Mouse (Mus musculus): ENCODE measurements around the gene Prss57. TPM values are rescaled to one million over a fixed set of nuclear protein-coding genes. Genes with fewer than 3 reads are reported as not detected.
A peak's percentile ranks its signal among the peaks of the same experiment; 100 is the strongest.

Gene Prss57
- polyA plus RNA-seq, 1 experiment from 2014 or later, result not detected

DNA sequence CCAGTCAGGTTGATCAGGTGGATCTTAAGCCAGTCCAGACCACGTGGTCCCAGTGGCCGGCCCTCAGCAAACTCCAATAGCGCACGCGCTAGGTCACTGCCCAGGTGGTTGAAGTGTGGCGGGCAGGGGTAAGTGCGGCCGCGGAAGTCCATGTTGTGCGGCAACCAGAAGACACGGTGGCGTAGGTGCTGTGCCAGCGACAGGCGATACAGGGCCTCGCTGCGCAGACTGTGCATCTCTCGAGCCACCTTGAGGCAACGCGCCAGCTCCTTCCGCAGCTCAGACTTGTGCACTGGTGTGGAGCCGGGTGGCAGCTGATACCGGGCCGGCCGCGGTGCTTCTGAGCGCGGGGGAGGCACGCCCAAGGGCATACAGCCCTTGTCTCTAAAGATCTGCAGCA lies 51.5 kb downstream of the Prss57 start:
- peaks cover 49% of the 10 kb centered on the region for H3K9me3 ChIP-seq
- no peak for DNase-seq (ENCODE audit: low spot score)
- no peak overlapping the region for H3K27ac ChIP-seq
- H3K27me3 ChIP-seq (ENCODE audit: insufficient read depth, poor library complexity, severe bottlenecking), result peaks cover 30% of the 10 kb centered on the region
- peaks cover 18% of the 10 kb centered on the region for H3K4me1 ChIP-seq (replicated peaks)
- WGBS, result 97% methylated on average over 28 of the region's 28 CpGs
- no peak overlapping the region; the same call in 1 of the 2 replicates for H3K4me3 ChIP-seq
- H3K36me3 ChIP-seq, result peaks cover 99% of the 10 kb centered on the region

DNA sequence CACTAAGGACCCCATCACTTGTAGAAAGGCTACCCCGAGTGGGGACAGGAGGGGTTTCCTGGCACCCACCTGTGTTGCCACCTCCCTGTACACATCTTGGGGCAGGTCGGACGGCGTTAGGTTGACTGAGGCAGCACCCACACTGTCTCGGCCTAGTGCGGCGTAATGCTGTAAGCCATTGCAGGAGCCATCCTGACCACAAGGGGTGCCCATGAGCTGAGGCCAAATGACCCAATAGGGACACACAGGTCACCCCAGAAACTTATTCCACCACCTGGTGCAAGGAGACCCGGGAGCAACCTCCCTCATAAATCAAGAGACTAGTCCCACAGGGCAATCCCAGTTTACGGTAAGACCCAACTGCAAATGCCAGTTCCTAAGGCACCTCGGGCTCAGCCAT lies 52.5 kb downstream of the Prss57 start:
- peaks cover 99% of the 10 kb centered on the region for H3K36me3 ChIP-seq

GRCm38 (mm10) chr10:79736706-79737105 lies 54.1 kb downstream of the Prss57 start:
- H3K36me3 ChIP-seq, result peaks cover 96% of the 10 kb centered on the region
- no peak overlapping the region for H3K27ac ChIP-seq
- 86% methylated on average over 14 of the region's 14 CpGs for WGBS
- H3K4me3 ChIP-seq, result no peak overlapping the region
- H3K4me1 ChIP-seq (replicated peaks), result peaks cover 18% of the 10 kb centered on the region
- peaks cover 53% of the 10 kb centered on the region for H3K9me3 ChIP-seq
- DNase-seq (ENCODE audit: low spot score), result no peak
- peaks cover 31% of the 10 kb centered on the region for H3K27me3 ChIP-seq (ENCODE audit: insufficient read depth, poor library complexity, severe bottlenecking)

More for the DNA sequence above, 52.5 kb downstream of the Prss57 start:
- Histone ChIP-seq H3K4me3 (no peak overlapping the region), H3K27me3 (ENCODE audit: insufficient read depth, poor library complexity, severe bottlenecking) (peaks cover 31% of the 10 kb centered on the region), H3K4me1 (replicated peaks) (peaks cover 18% of the 10 kb centered on the region), H3K9me3 (peaks cover 49% of the 10 kb centered on the region), H3K27ac (no peak overlapping the region)
- 87% methylated on average over 10 of the region's 10 CpGs for WGBS
- no peak for DNase-seq (ENCODE audit: low spot score)

DNA sequence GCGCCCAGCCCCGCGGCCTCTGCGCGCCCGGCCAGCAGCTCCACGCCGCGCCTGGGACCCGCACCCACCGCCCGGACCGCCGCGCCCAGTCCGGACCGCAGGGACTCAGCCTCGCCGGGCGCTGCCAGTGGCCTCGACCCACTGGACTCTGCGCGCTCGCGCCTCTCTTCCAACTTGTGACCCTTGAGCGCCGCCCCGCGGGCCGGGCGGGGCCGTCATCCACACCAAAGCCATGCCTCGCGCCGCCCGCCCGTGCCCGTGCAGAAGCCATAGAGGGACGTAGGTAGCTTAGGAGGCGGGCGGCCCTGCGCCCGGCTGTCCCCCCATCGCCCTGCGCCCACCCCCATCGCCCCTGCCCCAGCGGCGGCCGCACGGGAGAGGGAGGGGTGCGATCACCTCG lies 55.4 kb downstream of the Prss57 start:
- H3K27ac ChIP-seq, result no peak overlapping the region
- H3K36me3 ChIP-seq, result peaks cover 83% of the 10 kb centered on the region
- H3K4me3 ChIP-seq, result peak overlapping the region; percentile 18; the same call in 1 of the 2 replicates
- H3K27me3 ChIP-seq (ENCODE audit: insufficient read depth, poor library complexity, severe bottlenecking), result peaks cover 31% of the 10 kb centered on the region
- H3K9me3 ChIP-seq, result peaks cover 47% of the 10 kb centered on the region
- H3K4me1 ChIP-seq (replicated peaks), result peaks cover 12% of the 10 kb centered on the region
- 37% methylated on average over 52 of the region's 52 CpGs for WGBS
- no peak for DNase-seq (ENCODE audit: low spot score)

GRCm38 (mm10) chr10:79733847-79734246 lies 56.9 kb downstream of the Prss57 start:
- DNase-seq (ENCODE audit: low spot score), result no peak
- H3K27ac ChIP-seq, result no peak overlapping the region
- H3K4me1 ChIP-seq (replicated peaks), result peaks cover 14% of the 10 kb centered on the region
- H3K27me3 ChIP-seq (ENCODE audit: insufficient read depth, poor library complexity, severe bottlenecking), result peaks cover 31% of the 10 kb centered on the region
- H3K4me3 ChIP-seq, result no peak overlapping the region
- H3K36me3 ChIP-seq, result peaks cover 68% of the 10 kb centered on the region
- peaks cover 32% of the 10 kb centered on the region; the same call in 1 of the 2 replicates for H3K9me3 ChIP-seq
- WGBS, result 95% methylated on average over 15 of the region's 15 CpGs

GRCm38 (mm10) chr10:79732500-79732899 lies 58.3 kb downstream of the Prss57 start:
- Histone ChIP-seq H3K9me3 (peaks cover 20% of the 10 kb centered on the region; the same call in 1 of the 2 replicates), H3K36me3 (peaks cover 54% of the 10 kb centered on the region), H3K4me1 (replicated peaks) (peaks cover 23% of the 10 kb centered on the region), H3K4me3 (no peak overlapping the region), H3K27me3 (ENCODE audit: insufficient read depth, poor library complexity, severe bottlenecking) (peaks cover 31% of the 10 kb centered on the region), H3K27ac (no peak overlapping the region)
- 94% methylated on average over 1 of the region's 1 CpGs for WGBS
- DNase-seq (ENCODE audit: low spot score), result peak; percentile 38

Other genes with a start within 250 kb of the Prss57 start
- gene Mier2, start 235.8 kb downstream of the Prss57 start, polyA plus RNA-seq (2016; fragmentation: Nextera tagmentation; extraction: Ambion mirVana), result 70.0 and 77.2 TPM in 2 replicates
- not detected in 2 replicates for gene Theg, start 203.6 kb downstream of the Prss57 start, polyA plus RNA-seq (2016; fragmentation: Nextera tagmentation; extraction: Ambion mirVana)
- gene C2cd4c, start 176.9 kb downstream of the Prss57 start, polyA plus RNA-seq (2016; fragmentation: Nextera tagmentation; extraction: Ambion mirVana), result 0.02 and 0.07 TPM in 2 replicates
- 20.5 and 22.6 TPM in 2 replicates for gene Shc2, start 153.0 kb downstream of the Prss57 start, polyA plus RNA-seq (2016; fragmentation: Nextera tagmentation; extraction: Ambion mirVana)
- not detected in 2 replicates for gene Odf3l2, start 145.2 kb downstream of the Prss57 start, polyA plus RNA-seq (2016; fragmentation: Nextera tagmentation; extraction: Ambion mirVana)
- 1.4 and 1.5 TPM in 2 replicates for gene Madcam1, start 126.4 kb downstream of the Prss57 start, polyA plus RNA-seq (2016; fragmentation: Nextera tagmentation; extraction: Ambion mirVana)
- gene Tpgs1, start 121.6 kb downstream of the Prss57 start, polyA plus RNA-seq (2016; fragmentation: Nextera tagmentation; extraction: Ambion mirVana), result 66.0 and 76.6 TPM in 2 replicates
- gene Cdc34, start 108.8 kb downstream of the Prss57 start, polyA plus RNA-seq (2016; fragmentation: Nextera tagmentation; extraction: Ambion mirVana), result 243 and 244 TPM in 2 replicates
- 0.75 and 1.2 TPM in 2 replicates for gene Gzmm, start 101.9 kb downstream of the Prss57 start, polyA plus RNA-seq (2016; fragmentation: Nextera tagmentation; extraction: Ambion mirVana)
- gene Bsg, start 86.5 kb downstream of the Prss57 start, polyA plus RNA-seq (2016; fragmentation: Nextera tagmentation; extraction: Ambion mirVana), result 657 and 686 TPM in 2 replicates
- gene Hcn2, start 74.3 kb downstream of the Prss57 start, polyA plus RNA-seq (2016; fragmentation: Nextera tagmentation; extraction: Ambion mirVana), result 0.08 and 0.11 TPM in 2 replicates
- 47.3 and 51.6 TPM in 2 replicates for gene Polrmt, start 44.4 kb downstream of the Prss57 start, polyA plus RNA-seq (2016; fragmentation: Nextera tagmentation; extraction: Ambion mirVana)
- 0.12 and 0.55 TPM in 2 replicates for gene Fgf22, start 35.9 kb downstream of the Prss57 start, polyA plus RNA-seq (2016; fragmentation: Nextera tagmentation; extraction: Ambion mirVana)
- gene Rnf126, start 24.0 kb downstream of the Prss57 start, polyA plus RNA-seq (2016; fragmentation: Nextera tagmentation; extraction: Ambion mirVana), result 124 and 136 TPM in 2 replicates
- 1.7 and 1.8 TPM in 2 replicates for gene Fstl3, start 13.7 kb downstream of the Prss57 start, polyA plus RNA-seq (2016; fragmentation: Nextera tagmentation; extraction: Ambion mirVana)
- 142 and 175 TPM in 2 replicates for gene Palm, start 2.6 kb upstream of the Prss57 start, polyA plus RNA-seq (2016; fragmentation: Nextera tagmentation; extraction: Ambion mirVana)
- 1.0 and 2.4 TPM in 2 replicates for gene Misp, start 30.0 kb upstream of the Prss57 start, polyA plus RNA-seq (2016; fragmentation: Nextera tagmentation; extraction: Ambion mirVana)
- gene Ptbp1, start 63.5 kb upstream of the Prss57 start, polyA plus RNA-seq (2016; fragmentation: Nextera tagmentation; extraction: Ambion mirVana), result 288 and 338 TPM in 2 replicates
- gene Prtn3, start 83.5 kb upstream of the Prss57 start, polyA plus RNA-seq (2016; fragmentation: Nextera tagmentation; extraction: Ambion mirVana), result 10.0 and 15.1 TPM in 2 replicates
- gene Plppr3, start 83.7 kb upstream of the Prss57 start, polyA plus RNA-seq (2016; fragmentation: Nextera tagmentation; extraction: Ambion mirVana), result 122 and 205 TPM in 2 replicates
- gene Elane, start 95.3 kb upstream of the Prss57 start, polyA plus RNA-seq (2016; fragmentation: Nextera tagmentation; extraction: Ambion mirVana), result not detected in 2 replicates
- not detected in 2 replicates for gene Cfd, start 99.9 kb upstream of the Prss57 start, polyA plus RNA-seq (2016; fragmentation: Nextera tagmentation; extraction: Ambion mirVana)
- 68.3 and 77.3 TPM in 2 replicates for gene Med16, start 118.0 kb upstream of the Prss57 start, polyA plus RNA-seq (2016; fragmentation: Nextera tagmentation; extraction: Ambion mirVana)
- 2.6 and 4.5 TPM in 2 replicates for gene Gm26602, start 119.9 kb upstream of the Prss57 start, polyA plus RNA-seq (2016; fragmentation: Nextera tagmentation; extraction: Ambion mirVana)
- 0.72 and 0.80 TPM in 2 replicates for gene Kiss1r, start 126.0 kb upstream of the Prss57 start, polyA plus RNA-seq (2016; fragmentation: Nextera tagmentation; extraction: Ambion mirVana)
- gene R3hdm4, start 130.2 kb upstream of the Prss57 start, polyA plus RNA-seq (2016; fragmentation: Nextera tagmentation; extraction: Ambion mirVana), result 130 and 152 TPM in 2 replicates
- gene Arid3a, start 136.1 kb upstream of the Prss57 start, polyA plus RNA-seq (2016; fragmentation: Nextera tagmentation; extraction: Ambion mirVana), result 11.1 and 15.0 TPM in 2 replicates
- 128 and 140 TPM in 2 replicates for gene Wdr18, start 169.2 kb upstream of the Prss57 start, polyA plus RNA-seq (2016; fragmentation: Nextera tagmentation; extraction: Ambion mirVana)
- 0.35 TPM in 2 replicates for gene Grin3b, start 179.8 kb upstream of the Prss57 start, polyA plus RNA-seq (2016; fragmentation: Nextera tagmentation; extraction: Ambion mirVana)
- 11.8 and 13.1 TPM in 2 replicates for gene Tmem259, start 193.4 kb upstream of the Prss57 start, polyA plus RNA-seq (2016; fragmentation: Nextera tagmentation; extraction: Ambion mirVana)
- 201 and 223 TPM in 2 replicates for gene Cnn2, start 197.6 kb upstream of the Prss57 start, polyA plus RNA-seq (2016; fragmentation: Nextera tagmentation; extraction: Ambion mirVana)
- gene Abca7, start 205.5 kb upstream of the Prss57 start, polyA plus RNA-seq (2016; fragmentation: Nextera tagmentation; extraction: Ambion mirVana), result 4.4 and 6.0 TPM in 2 replicates
- gene Arhgap45, start 225.7 kb upstream of the Prss57 start, polyA plus RNA-seq (2016; fragmentation: Nextera tagmentation; extraction: Ambion mirVana), result 8.4 and 9.0 TPM in 2 replicates
- gene Polr2e, start 248.8 kb upstream of the Prss57 start, polyA plus RNA-seq (2016; fragmentation: Nextera tagmentation; extraction: Ambion mirVana), result 261 and 268 TPM in 2 replicates

Data from hindbrain, embryonic 10.5 days (tissue).